Mouse (Mus musculus) myocyte (in vitro differentiated cells): Measurements from ENCODE around the gene Zfp683. TPM values are rescaled to one million over a fixed set of nuclear protein-coding genes. Genes with fewer than 3 reads are reported as not detected.

Experiments
- H3K27me3 ChIP-seq: one replicate; pipeline ENCODE4 v1.6.1; 2011; ENCODE audit not compliant: control insufficient read depth, insufficient read depth, insufficient read length
- H3K36me3 ChIP-seq: one replicate; pipeline ENCODE4 v1.6.1; 2011; ENCODE audit not compliant: control insufficient read depth, insufficient read depth
- H3K4me2 ChIP-seq: one replicate; pipeline ENCODE4 v1.6.1; 2011; ENCODE audit warnings: low read depth, control low read depth
- H3K4me3 ChIP-seq: one replicate; pipeline ENCODE4 v1.5.1; 2011; ENCODE audit warnings: mild to moderate bottlenecking, control low read depth, moderate library complexity
- H3K79me2 ChIP-seq: one replicate; pipeline ENCODE4 v1.6.1; 2011; ENCODE audit not compliant: control insufficient read depth, insufficient read depth
- H3ac ChIP-seq: one replicate; pipeline ENCODE4 v1.6.1; 2011; ENCODE audit not compliant: control insufficient read depth, insufficient read length
- CEBPB ChIP-seq: IDR thresholded peaks from 2 replicates; pipeline ENCODE4 v1.6.1; 2011; ENCODE audit warnings: mild to moderate bottlenecking, moderate library complexity; ENCODE audit not compliant: poor library complexity, insufficient read depth, severe bottlenecking
- E2F4 ChIP-seq: IDR thresholded peaks from one replicate; pipeline ENCODE4 v1.6.1; 2011; ENCODE audit warnings: mild to moderate bottlenecking, control low read depth, moderate library complexity; ENCODE audit not compliant: insufficient read depth
- MAX ChIP-seq: IDR thresholded peaks from one replicate; pipeline ENCODE4 v1.6.1; 2011; ENCODE audit warnings: low read depth, mild to moderate bottlenecking, control low read depth
- MYOD1 ChIP-seq, 3 experiments: IDR thresholded peaks; one replicate each; pipeline ENCODE4 v1.6.1; 2011; ENCODE audit warnings: control low read depth in 2 of 3, low read depth in 2 of 3, mild to moderate bottlenecking in 2 of 3, moderate library complexity in 1 of 3; ENCODE audit not compliant: insufficient read length in 2 of 3, control insufficient read depth in 1 of 3
- MYOG ChIP-seq, 3 experiments: IDR thresholded peaks; one replicate each; pipeline ENCODE4 v1.6.1; 2011; ENCODE audit warnings: control low read depth in 2 of 3, low read depth in 2 of 3, mild to moderate bottlenecking in 2 of 3; ENCODE audit not compliant: insufficient read length in 2 of 3, control insufficient read depth in 1 of 3, insufficient read depth in 1 of 3
- POLR2A ChIP-seq: IDR thresholded peaks from one replicate; pipeline ENCODE4 v1.6.1; 2011; ENCODE audit warnings: low read depth, mild to moderate bottlenecking, control low read depth, moderate library complexity; ENCODE audit not compliant: insufficient read length
- POLR2AphosphoS2 ChIP-seq: IDR thresholded peaks from one replicate; pipeline ENCODE4 v1.6.1; 2011; ENCODE audit warnings: low read depth, control low read depth; ENCODE audit not compliant: insufficient read length
- REST ChIP-seq: IDR thresholded peaks from one replicate; pipeline ENCODE4 v1.6.1; 2011; ENCODE audit warnings: mild to moderate bottlenecking, control low read depth, moderate library complexity; ENCODE audit not compliant: insufficient read depth, insufficient read length
- SRF ChIP-seq: IDR thresholded peaks from one replicate; pipeline ENCODE4 v1.6.1; 2011; ENCODE audit warnings: low read depth; ENCODE audit not compliant: control insufficient read depth, insufficient read length
- TCF12 ChIP-seq: IDR thresholded peaks from one replicate; pipeline ENCODE4 v1.6.1; 2011; ENCODE audit warnings: mild to moderate bottlenecking, control low read depth; ENCODE audit not compliant: poor library complexity, insufficient read depth, severe bottlenecking
- TCF3 ChIP-seq: IDR thresholded peaks from one replicate; pipeline ENCODE4 v1.6.1; 2011; ENCODE audit warnings: low read depth, control low read depth; ENCODE audit not compliant: insufficient read length
- USF1 ChIP-seq: IDR thresholded peaks from one replicate; pipeline ENCODE4 v1.6.1; 2011; ENCODE audit warnings: low read depth, mild to moderate bottlenecking, control low read depth, moderate library complexity
- polyA plus RNA-seq: library from polyadenylated mRNA; unstranded; fragments of >200 nt; fragmentation: generic; extraction: Trizol; gene quantifications from one replicate; pipeline ENCODE4 v1.2.1, GENCODE M21; 2012; ENCODE audit warnings: missing spikeins

Gene Zfp683
- polyA plus RNA-seq, 1 experiment = not detected

GRCm38 (mm10) chr4:134089029-134089428 lies 35.4 kb downstream of the Zfp683 start:
- no peak overlapping the region for H3ac ChIP-seq
- H3K36me3 ChIP-seq = no peaks in the 10 kb centered on the region
- no peaks in the 10 kb centered on the region for H3K79me2 ChIP-seq
- TF ChIP-seq MYOG (IDR thresholded peaks at IDR 0.05; ENCODE audit: control insufficient read depth in 1 of 3, insufficient read depth in 1 of 3, insufficient read length in 2 of 3, low read depth in 2 of 3) = no peak
- no peak for TF ChIP-seq SRF
- no peak for TF ChIP-seq REST
- peaks cover 14% of the 10 kb centered on the region for H3K27me3 ChIP-seq
- no peak overlapping the region for H3K4me2 ChIP-seq
- H3K4me3 ChIP-seq = no peak overlapping the region

DNA sequence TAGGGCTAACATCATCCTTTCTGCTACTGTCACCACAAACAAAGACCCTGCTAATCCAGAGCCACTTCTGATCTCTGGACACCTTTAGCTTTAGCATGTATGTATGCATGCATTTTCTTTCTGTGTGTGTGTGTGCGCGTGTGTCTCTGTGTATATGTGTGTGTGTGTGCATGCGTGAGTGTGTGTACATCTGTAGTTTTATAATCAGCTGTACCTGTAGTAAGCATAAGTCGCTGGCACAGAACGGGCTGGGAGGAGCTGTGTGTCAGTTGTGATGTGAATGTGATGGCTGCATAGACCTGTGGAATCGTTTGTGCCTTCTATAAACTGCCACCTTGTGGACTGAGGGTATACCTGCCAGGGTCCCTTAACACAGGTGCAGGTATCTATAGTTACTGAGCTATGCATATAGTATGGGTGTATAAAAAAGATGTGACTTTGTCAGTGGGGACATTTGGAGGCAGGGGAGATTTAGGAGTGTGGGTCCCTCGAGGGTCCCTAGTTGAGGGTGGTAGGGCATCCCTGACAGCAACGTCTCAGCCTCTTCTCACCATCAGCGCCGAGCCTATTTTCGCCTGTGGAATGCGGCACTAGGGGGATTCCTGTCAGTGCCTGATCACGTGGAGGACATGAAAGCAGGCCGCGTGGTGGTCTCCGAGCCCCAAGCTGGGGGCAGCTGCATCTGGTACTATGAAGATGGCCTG lies 37.0 kb downstream of the Zfp683 start:
- TF ChIP-seq E2F4 (no peak), MYOD1 (IDR thresholded peaks at IDR 0.05; ENCODE audit: control insufficient read depth in 1 of 3, insufficient read length in 2 of 3, low read depth in 2 of 3) (no peak), REST (no peak), POLR2A (no peak), MYOG (IDR thresholded peaks at IDR 0.05; ENCODE audit: control insufficient read depth in 1 of 3, insufficient read depth in 1 of 3, insufficient read length in 2 of 3, low read depth in 2 of 3) (no peak), POLR2AphosphoS2 (no peak), TCF12 (no peak), MAX (no peak), TCF3 (no peak), USF1 (no peak), SRF (no peak), CEBPB (no peak)
- Histone ChIP-seq H3ac (no peak overlapping the region), H3K36me3 (no peaks in the 10 kb centered on the region), H3K4me3 (no peak overlapping the region), H3K27me3 (peaks cover 15% of the 10 kb centered on the region), H3K4me2 (no peak overlapping the region), H3K79me2 (no peaks in the 10 kb centered on the region)

DNA sequence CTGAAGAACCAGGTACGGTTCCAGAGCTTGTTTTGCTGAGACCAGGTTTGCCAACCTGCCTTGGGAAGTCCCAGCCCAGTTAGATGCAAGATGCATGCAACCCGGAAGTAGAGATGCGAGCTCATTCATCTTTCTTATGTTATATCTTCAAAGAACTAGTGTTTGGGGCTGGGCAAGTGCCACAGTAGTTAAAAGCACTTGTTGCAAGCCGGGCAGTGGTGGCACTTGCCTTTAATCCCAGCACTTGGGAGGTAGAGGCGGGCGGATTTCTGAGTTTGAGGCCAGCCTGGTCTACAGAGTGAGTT lies 37.5 kb downstream of the Zfp683 start:
- no peak overlapping the region for H3ac ChIP-seq
- no peaks in the 10 kb centered on the region for H3K79me2 ChIP-seq
- H3K27me3 ChIP-seq = peaks cover 15% of the 10 kb centered on the region
- no peaks in the 10 kb centered on the region for H3K36me3 ChIP-seq
- H3K4me3 ChIP-seq = no peak overlapping the region
- TF ChIP-seq USF1 = no peak
- no peak for TF ChIP-seq REST
- no peak for TF ChIP-seq TCF12
- no peak for TF ChIP-seq MYOD1 (IDR thresholded peaks at IDR 0.05; ENCODE audit: control insufficient read depth in 1 of 3, insufficient read length in 2 of 3, low read depth in 2 of 3)
- no peak for TF ChIP-seq MYOG (IDR thresholded peaks at IDR 0.05; ENCODE audit: control insufficient read depth in 1 of 3, insufficient read depth in 1 of 3, insufficient read length in 2 of 3, low read depth in 2 of 3)
- TF ChIP-seq POLR2A = no peak
- TF ChIP-seq CEBPB = no peak
- TF ChIP-seq E2F4 = no peak
- TF ChIP-seq POLR2AphosphoS2 = no peak
- TF ChIP-seq TCF3 = no peak
- TF ChIP-seq SRF = no peak
- TF ChIP-seq MAX = no peak
- H3K4me2 ChIP-seq = no peak overlapping the region

DNA sequence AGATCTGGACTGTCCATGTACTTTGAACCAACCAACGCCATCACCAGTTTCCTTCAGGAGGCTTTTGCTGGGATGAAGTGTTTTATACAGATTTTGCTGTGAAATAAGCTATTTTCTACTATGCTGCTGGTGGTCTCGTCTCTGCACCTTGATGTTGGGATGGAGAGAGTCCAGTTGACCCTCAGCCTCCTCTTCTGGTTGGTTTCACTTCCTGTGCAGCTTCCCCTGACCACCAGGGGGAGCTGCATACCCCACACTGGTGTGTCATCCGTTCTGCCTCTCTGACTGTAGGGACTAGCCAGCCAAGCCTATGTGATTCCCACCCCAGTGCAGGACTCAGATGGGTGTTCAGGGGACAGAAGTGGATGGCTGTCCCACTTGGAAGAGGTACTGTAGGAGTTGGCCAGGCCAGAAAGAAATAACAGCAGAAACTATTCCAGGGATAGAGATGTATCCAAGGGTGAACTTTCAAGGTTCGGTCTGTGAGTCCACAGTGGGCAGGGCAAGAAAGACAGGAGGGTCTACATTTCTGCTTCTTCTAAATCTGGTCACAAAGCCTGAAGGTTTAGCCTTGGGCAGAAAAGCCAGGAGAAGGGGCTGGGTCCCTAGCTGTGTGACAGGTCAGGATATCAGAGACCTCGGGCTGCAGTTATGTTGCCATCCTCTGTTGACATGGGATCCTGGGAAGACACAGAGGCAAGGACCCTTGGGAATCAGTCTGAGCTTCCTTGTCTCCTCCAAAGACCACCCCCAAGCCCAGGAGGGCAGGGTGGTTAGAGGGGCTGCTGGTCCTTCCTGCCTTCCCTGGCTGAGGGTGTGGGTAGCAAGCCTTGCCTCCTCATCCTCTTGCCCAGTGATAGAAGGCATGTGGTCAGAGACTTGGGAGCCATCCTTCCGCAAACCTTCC lies 39.0 kb downstream of the Zfp683 start:
- peak overlapping the region; percentile 36 for H3K4me2 ChIP-seq
- H3K79me2 ChIP-seq = no peaks in the 10 kb centered on the region
- TF ChIP-seq REST = no peak
- no peak for TF ChIP-seq E2F4
- no peak for TF ChIP-seq SRF
- TF ChIP-seq USF1 = no peak
- TF ChIP-seq TCF3 = no peak
- no peak for TF ChIP-seq MYOG (IDR thresholded peaks at IDR 0.05; ENCODE audit: control insufficient read depth in 1 of 3, insufficient read depth in 1 of 3, insufficient read length in 2 of 3, low read depth in 2 of 3)
- no peak for TF ChIP-seq MYOD1 (IDR thresholded peaks at IDR 0.05; ENCODE audit: control insufficient read depth in 1 of 3, insufficient read length in 2 of 3, low read depth in 2 of 3)
- TF ChIP-seq TCF12 = no peak
- no peak for TF ChIP-seq POLR2AphosphoS2

GRCm38 (mm10) chr4:134094004-134094564 lies 40.4 kb downstream of the Zfp683 start:
- Histone ChIP-seq H3K4me2 (no peak overlapping the region), H3K79me2 (no peaks in the 10 kb centered on the region), H3K27me3 (peaks cover 15% of the 10 kb centered on the region), H3ac (no peak overlapping the region), H3K36me3 (no peaks in the 10 kb centered on the region), H3K4me3 (no peak overlapping the region)
- TF ChIP-seq TCF12 (no peak), TCF3 (no peak), SRF (no peak)

More for the DNA sequence above, 39.0 kb downstream of the Zfp683 start:
- Histone ChIP-seq H3K4me3 (no peak overlapping the region), H3ac (no peak overlapping the region), H3K27me3 (peaks cover 15% of the 10 kb centered on the region), H3K36me3 (no peaks in the 10 kb centered on the region)
